Mouse (Mus musculus) left cerebral cortex, postnatal 14 days (tissue): ENCODE measurements at regions not wholly inside any gene's neighbourhood (a gene's known extent, or its start where the extent isn't known, plus 50 kb on each side); places are given as distances from the start of the nearest gene placed in this dataset.

Experiments used
- DNase-seq, 2 experiments: peaks; one replicate each; pipeline ENCODE4 v3.0.0; 2021 to 2022; ENCODE audit warnings: low spot score in 2 of 2, mixed read lengths in 1 of 2
- intact Hi-C: fragments of 180-260 bp; cut with DNase I; formaldehyde crosslinking; loops from one replicate; pipeline ENCODE4 v1.15.1; 2025

- no peak for DNase-seq
- intact Hi-C loops = no loop called here
Observed at GRCm38 (mm10) chr2:124770028-124770427, 297.9 kb upstream of the Slc24a5 start.

- DNase-seq = no peak
- intact Hi-C loops = no loop called here
Observed at GRCm38 (mm10) chr2:124772055-124772708, 295.7 kb upstream of the Slc24a5 start.

GRCm38 (mm10) chr2:124775737-124776136, 292.2 kb upstream of the Slc24a5 start:
- DNase-seq = no peak
- intact Hi-C loops = no loop called here

- intact Hi-C loops = no loop called here
- DNase-seq = no peak
Observed at GRCm38 (mm10) chr2:124792633-124793036, 275.3 kb upstream of the Slc24a5 start.

GRCm38 (mm10) chr2:124811709-124812108, 256.2 kb upstream of the Slc24a5 start:
- DNase-seq = no peak
- intact Hi-C loops = no loop called here

GRCm38 (mm10) chr2:124816814-124817213, 251.1 kb upstream of the Slc24a5 start:
- no peak for DNase-seq
- intact Hi-C loops = no loop called here

- intact Hi-C loops = loop anchor here (2.0 kb wide), 1 partner anchor 17 kb away; no protein-coding TSS in a partner anchor
- DNase-seq = no peak
Observed at GRCm38 (mm10) chr2:124819846-124820245, 248.1 kb upstream of the Slc24a5 start.

- DNase-seq = no peak
- intact Hi-C loops = loop anchor here (2.0 kb wide), 1 partner anchor 16 kb away; no protein-coding TSS in a partner anchor
Observed at GRCm38 (mm10) chr2:124820821-124821220, 247.1 kb upstream of the Slc24a5 start.

- DNase-seq = no peak
- intact Hi-C loops = loop anchor here (2.0 kb wide), 1 partner anchor 15 kb away; no protein-coding TSS in a partner anchor
Observed at GRCm38 (mm10) chr2:124821366-124821765, 246.6 kb upstream of the Slc24a5 start.

- intact Hi-C loops = no loop called here
- DNase-seq = no peak
Observed at GRCm38 (mm10) chr2:124848812-124849211, 219.1 kb upstream of the Slc24a5 start.

GRCm38 (mm10) chr2:124858504-124858903, 209.4 kb upstream of the Slc24a5 start:
- intact Hi-C loops = no loop called here
- peak in 1 of 2 experiments; percentile 8 for DNase-seq

- intact Hi-C loops = no loop called here
- DNase-seq = peak in 1 of 2 experiments; percentile 3
Observed at GRCm38 (mm10) chr2:124888209-124888608, 179.7 kb upstream of the Slc24a5 start.

- intact Hi-C loops = no loop called here
Observed at GRCm38 (mm10) chr2:124895002-124895401, 172.9 kb upstream of the Slc24a5 start.

GRCm38 (mm10) chr2:124903556-124903955, 164.4 kb upstream of the Slc24a5 start:
- no peak for DNase-seq
- intact Hi-C loops = no loop called here

More at GRCm38 (mm10) chr2:124895002-124895401, 172.9 kb upstream of the Slc24a5 start:
- DNase-seq = no peak

GRCm38 (mm10) chr2:124905076-124905475, 162.8 kb upstream of the Slc24a5 start:
- intact Hi-C loops = no loop called here
- DNase-seq = no peak

GRCm38 (mm10) chr2:124918986-124919761, 148.8 kb upstream of the Slc24a5 start:
- intact Hi-C loops = no loop called here
- no peak for DNase-seq

GRCm38 (mm10) chr2:124919762-124920255, 148.1 kb upstream of the Slc24a5 start:
- no peak for DNase-seq
- intact Hi-C loops = no loop called here

GRCm38 (mm10) chr2:124920265-124920664, 147.7 kb upstream of the Slc24a5 start:
- intact Hi-C loops = no loop called here
- DNase-seq = no peak

- peak; percentile 68 to 75 for DNase-seq
- intact Hi-C loops = loop anchor here (2.0 to 5.0 kb wide), 3 partner anchors 316 to 1616 kb away; no protein-coding TSS in a partner anchor
Observed at GRCm38 (mm10) chr2:124927882-124928758, 139.8 kb upstream of the Slc24a5 start.
